Mouse (Mus musculus): ENCODE measurements around the gene Sele. TPM values are rescaled to one million over a fixed set of nuclear protein-coding genes. Genes with fewer than 3 reads are reported as not detected.
A peak's percentile ranks its signal among the peaks of the same experiment; 100 is the strongest.
"Not testable (repeated sequence)": the region's sequence is repeated elsewhere in the genome, so short reads cannot be mapped to it uniquely, and the experiment has no call there.

Gene Sele
- polyA plus RNA-seq (2014; fragmentation: Nextera tagmentation; extraction: Ambion mirVana) = not detected in 2 replicates

DNA sequence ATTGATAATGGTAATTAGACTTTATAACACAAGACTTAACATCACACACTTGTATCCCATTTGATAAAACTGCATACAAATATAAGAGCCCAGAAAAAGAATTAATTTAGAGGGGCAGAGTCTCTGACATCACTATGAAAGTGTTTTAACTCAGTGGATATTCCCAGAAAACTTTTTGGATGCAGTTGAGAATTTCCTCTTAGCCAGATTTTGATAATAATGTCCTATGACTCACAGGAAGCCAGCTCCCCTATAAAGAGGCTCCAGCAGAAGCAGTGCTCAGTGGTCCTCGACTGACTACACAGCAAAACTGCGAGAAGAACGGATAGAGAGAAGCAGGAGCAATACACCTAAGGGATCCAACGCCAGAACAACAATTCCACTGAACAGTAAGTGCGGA lies at the start of gene Sele:
Sele (plus strand) TSS at position 301 of the 400 bp plus-strand sequence.
- H3K27me3 ChIP-seq (ENCODE audit: control insufficient read depth, insufficient read depth, low read length) = no peaks in the 10 kb centered on the region
- ATAC-seq (ENCODE audit: low FRiP score, low TSS enrichment) = no peak

DNA sequence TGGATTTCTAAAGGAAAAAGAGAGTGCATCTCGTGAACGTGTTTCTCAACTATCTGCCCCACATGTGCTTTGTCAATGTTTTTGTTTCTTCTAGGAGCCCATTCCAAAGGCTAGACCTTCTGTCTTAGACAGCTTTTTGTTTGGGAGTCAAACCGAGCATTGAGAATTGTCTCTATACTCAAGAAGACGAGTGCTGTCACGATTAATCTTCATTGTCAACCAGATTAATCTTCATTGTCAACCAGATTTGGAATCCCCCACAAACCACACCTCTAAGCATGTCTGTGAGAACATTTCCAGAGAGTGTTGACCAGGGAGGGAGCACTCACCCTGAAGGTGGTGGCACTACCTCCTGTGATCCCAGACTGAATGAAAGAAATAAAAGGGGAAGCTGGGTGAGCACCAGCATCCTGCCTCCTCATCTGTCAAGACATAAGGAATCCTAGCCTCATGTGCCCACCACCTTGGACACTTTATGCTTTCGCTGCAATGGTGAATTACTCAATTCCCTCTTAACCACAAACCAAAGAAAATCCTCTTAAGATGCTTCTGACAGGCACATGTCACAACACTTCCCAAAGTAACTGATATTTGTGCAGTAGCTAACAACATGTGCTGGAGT lies 46.1 kb upstream of the Sele start:
- Histone ChIP-seq H3K4me1 (ENCODE audit: control insufficient read depth, insufficient read depth, low read length) (no peaks in the 10 kb centered on the region), H3K4me2 (replicated peaks; ENCODE audit: low read depth, low read length) (no peak overlapping the region), H3K27ac (ENCODE audit: low read depth, low read length) (no peak overlapping the region), H3K27me3 (ENCODE audit: control insufficient read depth, insufficient read depth, low read length) (no peaks in the 10 kb centered on the region), H3K36me3 (ENCODE audit: control insufficient read depth, insufficient read depth, low read length) (no peaks in the 10 kb centered on the region), H3K9me3 (ENCODE audit: control insufficient read depth, low read length) (no peaks in the 10 kb centered on the region), H3K4me3 (ENCODE audit: low read length) (no peak overlapping the region), H3K9ac (ENCODE audit: low read depth, low read length) (no peak overlapping the region)
- 75% methylated on average over 6 of the region's 6 CpGs for WGBS
- no peak for ATAC-seq (ENCODE audit: low FRiP score, low TSS enrichment)

More for the DNA sequence above, at the start of gene Sele:
- H3K9me3 ChIP-seq (ENCODE audit: control insufficient read depth, low read length) = no peaks in the 10 kb centered on the region
- no peaks in the 10 kb centered on the region for H3K4me1 ChIP-seq (ENCODE audit: control insufficient read depth, insufficient read depth, low read length)
- no peak within 1 kb of the TSS for H3K9ac ChIP-seq (ENCODE audit: low read depth, low read length)
- H3K4me2 ChIP-seq (replicated peaks; ENCODE audit: low read depth, low read length) = no peak within 1 kb of the TSS
- H3K36me3 ChIP-seq (ENCODE audit: control insufficient read depth, insufficient read depth, low read length) = no peaks in the 10 kb centered on the region
- no peak within 1 kb of the TSS for H3K27ac ChIP-seq (ENCODE audit: low read depth, low read length)
- H3K4me3 ChIP-seq (ENCODE audit: low read length) = no peak within 1 kb of the TSS
- WGBS = 67% methylated on average over 5 of the region's 5 CpGs

DNA sequence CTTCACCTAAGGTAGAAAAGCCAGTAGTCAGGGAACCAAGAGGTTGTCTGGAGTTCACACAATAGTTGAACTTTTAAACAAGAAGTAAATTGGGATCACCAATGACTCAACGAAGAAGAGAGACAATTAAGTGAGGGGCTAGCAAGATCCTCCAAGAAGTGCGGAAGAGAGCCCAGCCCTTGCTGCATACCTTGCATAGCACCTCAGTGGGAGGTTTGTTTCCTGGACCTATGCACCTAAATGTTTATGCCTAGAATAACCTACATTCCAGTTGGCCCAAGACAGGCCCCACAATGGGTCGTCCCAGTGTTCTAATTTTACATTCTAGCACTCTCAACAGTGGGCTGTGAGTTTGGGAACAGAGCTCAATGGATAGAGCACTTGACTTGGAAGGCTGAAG lies 43.7 kb upstream of the Sele start:
- ATAC-seq (ENCODE audit: low FRiP score, low TSS enrichment) = no peak
- Histone ChIP-seq H3K4me2 (replicated peaks; ENCODE audit: low read depth, low read length) (no peak overlapping the region), H3K4me3 (ENCODE audit: low read length) (no peak overlapping the region), H3K4me1 (ENCODE audit: control insufficient read depth, insufficient read depth, low read length) (no peaks in the 10 kb centered on the region), H3K9me3 (ENCODE audit: control insufficient read depth, low read length) (no peaks in the 10 kb centered on the region), H3K27me3 (ENCODE audit: control insufficient read depth, insufficient read depth, low read length) (no peaks in the 10 kb centered on the region), H3K9ac (ENCODE audit: low read depth, low read length) (no peak overlapping the region), H3K27ac (ENCODE audit: low read depth, low read length) (no peak overlapping the region), H3K36me3 (ENCODE audit: control insufficient read depth, insufficient read depth, low read length) (no peaks in the 10 kb centered on the region)
- WGBS = 84% methylated on average over 3 of the region's 3 CpGs

DNA sequence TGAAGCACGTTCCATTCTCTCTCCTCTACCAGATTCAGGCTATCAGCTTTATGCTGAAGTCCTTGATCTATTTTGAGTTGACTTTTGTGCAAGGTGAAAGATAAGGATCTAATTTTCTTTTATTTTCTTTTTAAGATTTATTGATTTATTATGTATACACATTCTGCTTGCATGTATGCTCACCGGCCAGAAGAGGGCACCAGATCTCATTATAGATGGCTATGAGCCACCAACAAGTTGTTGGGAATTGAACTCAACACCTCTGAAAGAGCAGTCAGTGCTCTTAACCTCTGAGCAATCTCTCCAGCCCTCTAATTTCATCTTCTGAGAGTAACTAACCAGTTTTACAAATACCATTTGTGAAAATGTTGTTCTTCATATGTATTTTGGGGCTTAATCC lies 38.8 kb upstream of the Sele start:
- ATAC-seq (ENCODE audit: low FRiP score, low TSS enrichment) = no peak
- Histone ChIP-seq H3K27me3 (ENCODE audit: control insufficient read depth, insufficient read depth, low read length) (no peaks in the 10 kb centered on the region), H3K27ac (ENCODE audit: low read depth, low read length) (no peak overlapping the region), H3K9ac (ENCODE audit: low read depth, low read length) (no peak overlapping the region), H3K36me3 (ENCODE audit: control insufficient read depth, insufficient read depth, low read length) (no peaks in the 10 kb centered on the region), H3K4me2 (replicated peaks; ENCODE audit: low read depth, low read length) (no peak overlapping the region), H3K9me3 (ENCODE audit: control insufficient read depth, low read length) (no peaks in the 10 kb centered on the region), H3K4me3 (ENCODE audit: low read length) (no peak overlapping the region), H3K4me1 (ENCODE audit: control insufficient read depth, insufficient read depth, low read length) (no peaks in the 10 kb centered on the region)
- 36% methylated on average over 2 of the region's 2 CpGs for WGBS

DNA sequence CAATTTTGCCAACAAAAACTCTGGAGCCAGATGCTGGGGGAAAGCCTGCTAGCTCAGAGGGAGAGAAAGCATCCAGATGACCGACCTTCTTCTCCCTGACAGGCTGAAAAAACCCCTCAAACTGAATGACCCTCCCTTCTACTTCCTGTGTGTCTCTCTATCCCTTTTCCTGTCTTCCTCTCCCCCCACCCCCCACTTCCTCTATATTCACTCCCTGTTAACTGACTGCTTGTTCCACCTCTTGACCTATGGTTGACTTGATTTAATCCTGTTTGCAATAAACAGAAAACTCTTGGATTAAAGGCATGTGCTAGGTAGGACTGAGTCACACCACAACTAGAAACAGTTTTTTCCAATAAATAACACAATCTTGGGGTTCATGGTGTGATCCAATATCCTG lies 33.4 kb upstream of the Sele start:
- H3K4me1 ChIP-seq (ENCODE audit: control insufficient read depth, insufficient read depth, low read length) = no peaks in the 10 kb centered on the region
- no peak overlapping the region for H3K4me3 ChIP-seq (ENCODE audit: low read length)
- H3K36me3 ChIP-seq (ENCODE audit: control insufficient read depth, insufficient read depth, low read length) = no peaks in the 10 kb centered on the region
- H3K9me3 ChIP-seq (ENCODE audit: control insufficient read depth, low read length) = no peaks in the 10 kb centered on the region
- no peak overlapping the region for H3K27ac ChIP-seq (ENCODE audit: low read depth, low read length)
- no peak overlapping the region for H3K9ac ChIP-seq (ENCODE audit: low read depth, low read length)
- ATAC-seq (ENCODE audit: low FRiP score, low TSS enrichment) = no peak
- no peak overlapping the region for H3K4me2 ChIP-seq (replicated peaks; ENCODE audit: low read depth, low read length)
- 69% methylated on average over 1 of the region's 1 CpGs for WGBS
- no peaks in the 10 kb centered on the region for H3K27me3 ChIP-seq (ENCODE audit: control insufficient read depth, insufficient read depth, low read length)

DNA sequence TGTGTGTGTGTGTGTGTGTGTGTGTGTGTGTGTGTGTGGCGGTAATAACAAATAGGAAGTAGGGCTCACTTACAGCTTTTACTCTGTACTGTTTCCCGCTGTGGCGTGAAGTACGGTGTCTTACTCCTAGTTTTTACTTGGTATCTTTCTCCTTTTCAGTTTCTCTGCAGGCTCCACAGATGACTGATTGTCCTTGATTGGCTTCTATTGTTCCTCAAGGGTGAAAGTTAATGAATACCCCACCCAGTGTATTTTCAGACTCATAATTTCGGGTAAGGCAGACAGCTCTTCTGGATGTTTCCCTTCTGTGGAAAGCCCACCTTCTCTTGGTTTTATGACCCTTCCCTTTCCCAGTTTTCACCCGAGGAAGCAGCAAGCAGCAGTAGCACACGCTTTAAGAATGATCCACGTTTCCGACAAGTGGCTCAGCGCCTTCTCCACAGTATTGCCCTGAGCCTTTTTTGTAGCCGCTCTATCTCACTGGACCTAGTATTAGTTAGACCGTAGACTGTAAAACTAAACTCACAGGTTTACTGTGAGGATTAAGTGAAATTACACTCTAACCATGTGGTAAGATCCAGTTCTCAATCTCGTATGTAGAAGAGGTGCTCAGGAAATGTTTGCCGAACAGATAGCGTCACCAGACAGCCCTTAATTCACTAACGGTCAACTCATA lies 29.7 kb upstream of the Sele start:
- H3K27me3 ChIP-seq (ENCODE audit: control insufficient read depth, insufficient read depth, low read length) = no peaks in the 10 kb centered on the region
- H3K4me3 ChIP-seq (ENCODE audit: low read length) = no peak overlapping the region
- 76% methylated on average over 16 of the region's 16 CpGs for WGBS
- ATAC-seq (ENCODE audit: low FRiP score, low TSS enrichment) = peak; percentile 43; the same call in 1 of the 2 replicates
- H3K4me1 ChIP-seq (ENCODE audit: control insufficient read depth, insufficient read depth, low read length) = no peaks in the 10 kb centered on the region
- no peak overlapping the region for H3K27ac ChIP-seq (ENCODE audit: low read depth, low read length)
- H3K4me2 ChIP-seq (replicated peaks; ENCODE audit: low read depth, low read length) = no peak overlapping the region
- no peak overlapping the region for H3K9ac ChIP-seq (ENCODE audit: low read depth, low read length)
- H3K9me3 ChIP-seq (ENCODE audit: control insufficient read depth, low read length) = no peaks in the 10 kb centered on the region
- no peaks in the 10 kb centered on the region for H3K36me3 ChIP-seq (ENCODE audit: control insufficient read depth, insufficient read depth, low read length)

DNA sequence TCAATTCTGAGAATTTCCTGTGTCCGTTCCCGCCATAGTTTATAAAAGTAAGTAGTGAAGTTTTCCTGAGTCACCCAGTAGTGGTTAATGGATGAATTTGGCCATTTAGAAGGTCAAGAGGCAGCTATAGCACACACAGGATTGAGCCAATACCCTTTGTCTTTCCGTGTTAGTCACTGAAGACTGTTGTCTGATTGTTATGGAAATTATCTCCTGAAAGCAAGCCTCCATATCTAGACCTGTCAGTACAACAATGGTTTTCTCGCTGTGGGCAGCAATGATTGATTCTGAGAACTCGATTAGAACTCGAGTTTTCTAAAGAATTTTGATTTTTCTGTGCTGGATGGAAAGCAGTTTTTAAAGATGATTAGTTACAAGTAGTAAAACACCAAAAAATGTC lies 28.2 kb upstream of the Sele start:
- Histone ChIP-seq H3K27ac (ENCODE audit: low read depth, low read length) (no peak overlapping the region), H3K4me1 (ENCODE audit: control insufficient read depth, insufficient read depth, low read length) (no peaks in the 10 kb centered on the region), H3K9ac (ENCODE audit: low read depth, low read length) (no peak overlapping the region), H3K4me3 (ENCODE audit: low read length) (no peak overlapping the region), H3K4me2 (replicated peaks; ENCODE audit: low read depth, low read length) (no peak overlapping the region), H3K9me3 (ENCODE audit: control insufficient read depth, low read length) (no peaks in the 10 kb centered on the region), H3K36me3 (ENCODE audit: control insufficient read depth, insufficient read depth, low read length) (no peaks in the 10 kb centered on the region), H3K27me3 (ENCODE audit: control insufficient read depth, insufficient read depth, low read length) (no peaks in the 10 kb centered on the region)
- 85% methylated on average over 6 of the region's 6 CpGs for WGBS
- ATAC-seq (ENCODE audit: low FRiP score, low TSS enrichment) = no peak

DNA sequence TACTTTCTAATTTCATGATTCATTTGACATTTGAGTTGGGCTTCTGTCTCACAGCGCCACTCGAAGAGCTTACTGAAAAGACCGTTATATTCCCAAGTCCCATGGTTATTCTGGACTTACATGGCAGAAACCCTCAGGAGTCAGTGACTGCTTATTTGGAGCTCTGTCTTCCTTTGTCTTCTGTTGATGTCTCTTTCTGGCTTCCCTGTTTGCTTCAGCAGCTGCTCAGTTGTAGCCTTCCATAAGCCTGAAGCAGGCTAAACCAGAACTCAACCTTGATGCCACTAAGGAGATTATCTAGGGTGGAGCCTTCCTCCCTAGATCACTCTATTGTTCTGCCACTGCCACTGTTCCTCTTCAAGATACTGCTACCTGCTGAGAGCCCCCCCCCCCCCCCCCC lies 27.3 kb upstream of the Sele start:
- H3K36me3 ChIP-seq (ENCODE audit: control insufficient read depth, insufficient read depth, low read length); H3K4me2 ChIP-seq (replicated peaks; ENCODE audit: low read depth, low read length); ATAC-seq (ENCODE audit: low FRiP score, low TSS enrichment); H3K4me3 ChIP-seq (ENCODE audit: low read length); H3K27ac ChIP-seq (ENCODE audit: low read depth, low read length); H3K9me3 ChIP-seq (ENCODE audit: control insufficient read depth, low read length); H3K9ac ChIP-seq (ENCODE audit: low read depth, low read length); H3K4me1 ChIP-seq (ENCODE audit: control insufficient read depth, insufficient read depth, low read length); H3K27me3 ChIP-seq (ENCODE audit: control insufficient read depth, insufficient read depth, low read length): not testable (repeated sequence)
- 93% methylated on average over 3 of the region's 3 CpGs for WGBS

DNA sequence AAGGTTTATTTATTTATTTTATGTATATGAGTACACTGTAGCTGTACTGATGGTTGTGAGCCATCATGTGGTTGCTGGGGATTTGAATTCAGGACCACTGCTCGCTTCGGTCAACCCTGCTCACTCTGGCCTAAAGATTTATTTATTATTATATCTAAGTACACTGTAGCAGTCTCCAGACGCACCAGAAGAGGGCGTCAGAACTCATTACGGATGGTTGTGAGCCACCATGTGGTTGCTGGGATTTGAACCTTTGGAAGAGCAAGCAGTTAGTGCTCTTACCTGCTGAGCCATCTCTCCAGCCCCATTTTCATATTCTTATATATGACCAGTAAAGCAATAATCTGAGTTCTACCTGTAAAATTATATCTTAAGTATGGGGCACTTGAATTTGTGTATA lies 25.9 kb upstream of the Sele start:
- H3K27me3 ChIP-seq (ENCODE audit: control insufficient read depth, insufficient read depth, low read length); H3K36me3 ChIP-seq (ENCODE audit: control insufficient read depth, insufficient read depth, low read length); H3K4me2 ChIP-seq (replicated peaks; ENCODE audit: low read depth, low read length); H3K27ac ChIP-seq (ENCODE audit: low read depth, low read length); H3K4me3 ChIP-seq (ENCODE audit: low read length); H3K9me3 ChIP-seq (ENCODE audit: control insufficient read depth, low read length); ATAC-seq (ENCODE audit: low FRiP score, low TSS enrichment); H3K9ac ChIP-seq (ENCODE audit: low read depth, low read length); H3K4me1 ChIP-seq (ENCODE audit: control insufficient read depth, insufficient read depth, low read length): not testable (repeated sequence)
- 73% methylated on average over 5 of the region's 5 CpGs for WGBS
